10 mouse cellular contexts compared by ENCODE assay signal in the genomic region with DNA sequence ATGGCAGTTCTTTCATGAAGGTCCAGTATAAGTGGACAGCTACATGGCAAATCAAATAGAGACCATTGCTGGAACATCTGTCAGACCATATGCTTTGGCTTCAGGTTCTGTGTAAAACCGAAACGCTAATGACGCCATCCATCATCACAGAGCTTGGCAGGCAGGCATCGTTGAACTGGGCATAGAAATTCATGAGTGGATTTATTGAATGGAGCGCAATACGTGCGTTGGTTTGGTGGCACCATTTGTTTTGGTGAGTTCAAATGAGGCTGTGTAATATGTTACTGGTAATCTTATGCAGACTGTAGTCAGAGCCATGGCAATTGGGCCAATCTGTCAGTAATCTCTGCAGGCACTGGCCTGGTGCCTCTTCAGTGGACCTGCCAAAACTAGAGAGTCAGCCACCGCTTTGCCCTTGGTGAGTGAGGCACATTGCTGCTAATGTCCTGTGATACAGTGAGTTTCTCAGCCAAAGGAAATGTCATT.
DNase-seq lines count a peak whose midpoint lies in the region; ATAC-seq and TF ChIP-seq lines count a peak whose summit lies in the region.
"Had no signal": no experiment of that assay in that cellular context is flagged by ENCODE, and none has a peak within 500 bp of the region (broad histone marks: within the 10 kb centered on the region; RNA-seq: fewer than 3 reads in every experiment).

No protein-coding gene starts in this region.

- peaks cover 3% of the 10 kb centered on the region; the same call in 1 of the 2 replicates for H3K4me1 ChIP-seq in forebrain, embryonic 14.5 days (ENCODE audit: control insufficient read depth, insufficient read depth, low read length)
- H3K4me1 ChIP-seq in forebrain, embryonic 12.5 days, result no peaks in the 10 kb centered on the region
- H3K4me1 ChIP-seq in kidney, adult 2 months (ENCODE audit: control insufficient read depth, insufficient read depth, low read length), result no peaks in the 10 kb centered on the region

- TF ChIP-seq POLR2A in kidney, adult 2 months (IDR thresholded peaks at IDR 0.05; ENCODE audit: low read depth, low read length), result no peak

- H3K4me3 ChIP-seq in forebrain, embryonic 14.5 days (ENCODE audit: low read depth, low read length), result no peak overlapping the region
- no peak overlapping the region for H3K4me3 ChIP-seq in forebrain, embryonic 12.5 days (replicated peaks)
- H3K4me3 ChIP-seq in kidney, adult 2 months (ENCODE audit: insufficient read depth, low read depth, low read length), result no peak overlapping the region
- H3K4me3 ChIP-seq: myocyte had no signal

- H3K36me3 ChIP-seq in forebrain, embryonic 14.5 days (ENCODE audit: control insufficient read depth, insufficient read depth, low read length), result no peaks in the 10 kb centered on the region
- H3K36me3 ChIP-seq in forebrain, embryonic 12.5 days (replicated peaks), result no peaks in the 10 kb centered on the region
- H3K36me3 ChIP-seq in kidney, adult 2 months (ENCODE audit: control insufficient read depth, insufficient read depth, low read length), result no peaks in the 10 kb centered on the region

- DNase-seq in forebrain, embryonic 14.5 days (ENCODE audit: low spot score), result peak; percentile 84
- DNase-seq in right cerebral cortex, postnatal 10 days (ENCODE audit: low spot score in 2 of 2), result peak; percentile 57 to 69
- DNase-seq in right cerebral cortex, postnatal 36 days (ENCODE audit: low spot score in 2 of 2), result no peak
- DNase-seq in gonadal fat pad, adult 2 months (ENCODE audit: low read depth), result peak; percentile 63
- DNase-seq in kidney, adult 8-10 months, result no peak
- no peak for DNase-seq in ovary, postnatal 14 days (ENCODE audit: low spot score)
- DNase-seq in kidney, adult 2 months, result no peak

- ATAC-seq in forebrain, embryonic 14.5 days, result peak; percentile 93
- ATAC-seq in forebrain, embryonic 12.5 days (ENCODE audit: low FRiP score), result no peak

- H3K9me3 ChIP-seq in forebrain, embryonic 14.5 days (replicated peaks; ENCODE audit: control insufficient read depth, low read length), result no peaks in the 10 kb centered on the region
- no peaks in the 10 kb centered on the region for H3K9me3 ChIP-seq in forebrain, embryonic 12.5 days

- 41% methylated on average over 8 of the region's 8 CpGs for WGBS in forebrain, embryonic 14.5 days
- WGBS in forebrain, embryonic 12.5 days, result 79% methylated on average over 8 of the region's 8 CpGs
- 96% methylated on average over 8 of the region's 8 CpGs for WGBS in kidney, adult 2 months

- no peak for TF ChIP-seq CTCF in kidney, adult 2 months (conservative IDR thresholded peaks at IDR 0.05; ENCODE audit: insufficient read depth, insufficient read length, low read depth, low read length)

- H3K27ac ChIP-seq in forebrain, embryonic 14.5 days (ENCODE audit: low read depth, low read length), result no peak overlapping the region
- no peak overlapping the region for H3K27ac ChIP-seq in forebrain, embryonic 12.5 days
- H3K27ac ChIP-seq in kidney, adult 2 months (ENCODE audit: insufficient read depth, low read depth, low read length), result no peak overlapping the region
- H3K27ac ChIP-seq: liver, embryonic 14.5 days had no signal

- H3K9ac ChIP-seq in forebrain, embryonic 14.5 days (ENCODE audit: low read length), result no peak overlapping the region
- no peak overlapping the region for H3K9ac ChIP-seq in forebrain, embryonic 12.5 days
- H3K9ac ChIP-seq: liver, embryonic 14.5 days had no signal

- H3K27me3 ChIP-seq in forebrain, embryonic 14.5 days (replicated peaks; ENCODE audit: control insufficient read depth, insufficient read depth, low read length), result no peaks in the 10 kb centered on the region
- H3K27me3 ChIP-seq in forebrain, embryonic 12.5 days, result no peaks in the 10 kb centered on the region
- no peaks in the 10 kb centered on the region for H3K27me3 ChIP-seq in kidney, adult 2 months (replicated peaks; ENCODE audit: control insufficient read depth, insufficient read depth, low read length)

- no peak overlapping the region for H3K4me2 ChIP-seq in forebrain, embryonic 14.5 days (ENCODE audit: low read length)
- no peak overlapping the region for H3K4me2 ChIP-seq in forebrain, embryonic 12.5 days

Comparison
In these comparisons a context has a peak if more than half of its experiments do, and no peak if none do; other contexts are left out.
1. DNase-seq: peak in forebrain, embryonic 14.5 days (single experiment), right cerebral cortex, postnatal 10 days (2 of 2) and gonadal fat pad, adult 2 months (single experiment); none in right cerebral cortex, postnatal 36 days (0 of 2), kidney, adult 8-10 months (0 of 2), ovary, postnatal 14 days (single experiment) and kidney, adult 2 months (single experiment).